Mouse (Mus musculus) frontal cortex, postnatal 36 days (tissue): ENCODE measurements at regions not wholly inside any gene's neighbourhood (a gene's known extent, or its start where the extent isn't known, plus 50 kb on each side); places are given as distances from the start of the nearest gene placed in this dataset.
A peak's percentile ranks its signal among the peaks of the same experiment; 100 is the strongest.

Experiments
- DNase-seq, 2 experiments: peaks; one replicate each; pipeline ENCODE4 v3.0.0; 2022; ENCODE audit warnings: low spot score in 2 of 2

DNA sequence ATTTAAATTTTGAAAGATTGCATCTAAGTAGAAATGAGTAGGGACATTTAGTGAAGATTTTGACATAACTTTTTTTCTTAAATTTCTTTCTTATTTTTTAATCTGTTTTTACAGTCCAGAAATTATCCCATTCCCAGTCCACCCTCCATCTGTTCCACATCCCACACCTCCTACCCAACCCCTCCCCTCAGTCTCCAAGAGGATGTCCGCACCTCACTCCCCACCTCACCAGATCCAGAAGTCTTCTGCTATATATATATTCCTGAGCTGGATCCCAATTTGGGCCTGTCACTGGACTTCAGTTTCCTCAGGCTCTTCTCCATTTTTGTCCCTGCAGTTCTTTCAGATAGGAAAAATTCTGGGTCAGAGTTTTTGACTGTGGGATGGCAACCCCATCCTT lies 3879.6 kb upstream of the Gm7489 start:
- DNase-seq: peak in 1 of 2 experiments; percentile 20

DNA sequence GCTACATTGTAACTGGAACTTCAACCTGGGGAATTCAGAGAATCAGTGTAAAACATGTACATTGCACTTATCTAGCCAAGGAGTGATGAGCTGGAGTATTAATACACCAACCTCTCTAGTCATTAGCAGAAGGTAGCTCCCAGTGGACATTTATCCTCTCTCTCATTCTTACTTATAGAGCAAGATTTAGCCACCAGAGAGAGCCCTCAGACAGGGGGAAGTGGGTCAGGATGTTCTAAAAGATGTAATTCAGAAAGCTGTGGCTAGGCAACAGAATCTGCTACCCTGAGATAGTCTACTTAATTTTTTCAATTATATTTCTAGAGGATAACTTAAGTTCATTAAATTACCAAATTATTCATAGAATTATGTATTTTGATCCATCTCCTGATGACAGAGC lies 3838.1 kb upstream of the Gm7489 start:
- no peak for DNase-seq

DNA sequence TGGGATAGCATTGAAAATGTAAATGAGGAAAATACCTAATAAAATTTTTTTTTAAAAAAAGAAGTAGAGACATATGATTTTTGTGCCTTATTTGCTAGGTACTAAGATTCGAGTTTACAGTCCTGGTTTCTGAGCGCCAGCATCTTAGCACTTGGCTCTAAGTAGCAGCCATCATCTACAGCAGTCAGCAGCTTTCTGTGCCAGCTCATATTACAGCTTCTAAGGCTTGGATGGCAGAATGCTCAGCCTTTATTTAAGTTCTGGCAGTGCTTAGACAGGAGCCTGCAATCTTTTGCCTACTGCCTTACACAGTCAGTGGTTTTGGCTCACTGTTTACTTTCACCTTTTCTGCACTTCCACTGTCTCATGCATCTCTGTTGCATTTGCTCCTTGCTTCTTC lies 3831.2 kb upstream of the Gm7489 start:
- peak; percentile 14 to 58 for DNase-seq

DNA sequence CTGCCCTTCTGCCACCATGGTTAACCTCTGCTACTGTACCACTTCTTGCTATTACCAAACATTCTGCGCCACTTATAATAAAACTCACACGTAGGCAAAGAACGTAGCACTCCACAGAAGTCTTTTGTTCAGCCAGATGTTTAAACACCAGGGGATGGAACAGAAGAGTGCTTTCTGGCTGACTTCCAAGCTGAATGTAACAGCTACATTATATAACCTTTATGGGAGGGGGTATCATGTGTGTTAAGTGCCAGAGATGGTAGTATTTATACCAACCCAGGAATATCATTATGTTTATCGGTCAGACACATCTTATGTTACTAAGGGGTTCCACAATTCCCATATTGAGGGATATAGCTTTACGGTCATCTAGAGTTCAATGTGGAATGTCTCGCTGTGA lies 3830.8 kb upstream of the Gm7489 start:
- peak in 1 of 2 experiments; percentile 2 for DNase-seq

DNA sequence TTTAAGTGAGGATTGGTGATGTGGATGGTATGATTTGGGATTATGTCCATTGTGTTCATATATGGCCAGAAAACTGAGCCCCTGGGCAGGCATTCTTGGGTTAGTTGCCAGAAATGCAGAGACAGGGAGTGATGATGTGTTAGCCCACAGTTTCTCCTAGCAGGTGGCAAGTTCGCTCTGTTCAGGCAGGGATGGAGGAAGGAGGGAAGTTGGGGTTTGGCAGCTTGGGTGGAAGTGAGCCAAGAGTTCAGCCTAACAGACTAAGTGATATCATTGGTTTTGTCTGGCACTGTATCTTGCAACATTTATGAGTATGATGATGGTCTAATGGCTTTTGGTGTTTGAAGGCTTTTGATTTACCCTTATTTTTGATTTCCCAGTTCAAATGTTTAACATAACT lies 3806.5 kb upstream of the Gm7489 start:
- no peak for DNase-seq

DNA sequence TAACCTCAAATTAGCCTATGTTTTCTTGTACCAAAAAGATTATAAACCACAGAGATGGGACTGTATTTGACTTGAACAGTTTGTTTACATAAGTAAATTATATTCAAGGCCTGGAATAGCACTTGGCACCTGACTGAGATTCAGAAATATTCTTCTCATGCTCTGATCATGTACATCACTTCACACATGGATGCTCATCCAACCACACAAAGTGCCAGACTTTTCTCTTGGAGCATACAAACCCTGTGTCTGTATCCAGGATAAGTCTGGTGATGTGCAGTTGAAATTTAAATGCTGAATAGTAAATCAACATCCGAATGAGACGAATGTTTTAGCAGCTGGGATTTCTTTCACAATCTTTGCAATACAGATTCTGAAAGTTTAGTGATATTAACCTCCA lies 3802.3 kb upstream of the Gm7489 start:
- peak in 1 of 2 experiments; percentile 11 for DNase-seq

DNA sequence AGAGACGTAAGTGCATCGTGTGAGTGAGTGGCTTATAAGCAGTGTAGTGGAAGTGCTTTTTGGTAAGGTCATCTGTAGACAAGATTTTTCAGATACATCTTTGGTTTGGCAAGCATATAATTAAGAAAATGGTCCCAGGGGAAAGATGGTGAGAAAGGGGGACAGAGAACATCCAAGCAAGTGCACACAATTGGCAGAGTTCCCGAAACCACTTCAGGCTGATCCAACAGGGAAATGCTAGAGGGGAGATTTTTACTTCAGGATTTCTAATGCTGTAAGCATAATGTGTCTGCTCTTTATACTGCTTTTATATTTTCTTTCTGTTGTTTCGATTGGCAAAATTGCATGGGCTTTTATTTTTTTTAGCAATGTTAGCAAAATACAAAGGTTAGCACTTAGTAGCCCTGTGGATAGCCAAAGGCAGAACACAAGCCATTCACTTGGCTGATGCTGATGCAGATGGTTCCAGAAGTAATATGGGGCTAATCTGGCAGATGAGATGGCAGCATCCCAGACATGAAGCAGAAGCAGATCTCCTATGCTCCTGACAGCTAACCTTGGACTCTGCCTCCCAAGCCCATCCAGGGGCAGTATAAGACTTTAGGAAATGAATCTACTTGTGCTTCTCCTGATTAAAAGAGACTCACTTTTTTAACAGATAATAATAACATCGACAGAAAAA lies 3782.0 kb upstream of the Gm7489 start:
- DNase-seq: no peak

DNA sequence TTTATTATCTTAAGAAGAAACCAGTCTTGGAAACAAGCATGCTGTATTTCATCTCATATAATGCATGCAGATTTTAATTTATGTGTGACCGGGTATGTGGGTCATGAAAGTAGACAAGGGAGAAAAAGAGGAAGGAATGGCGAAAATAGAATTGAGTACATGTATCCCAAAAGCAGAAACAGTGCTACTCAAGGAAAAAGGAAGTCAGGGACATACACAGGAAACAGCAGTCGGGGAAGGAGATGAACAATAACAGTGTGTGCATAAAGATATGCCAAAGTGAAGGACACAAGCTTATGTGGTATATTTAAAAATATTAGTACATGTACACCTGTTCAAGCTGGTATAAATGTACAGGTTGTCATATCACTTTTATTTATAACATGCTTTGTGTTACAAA lies 3775.8 kb upstream of the Gm7489 start:
- no peak for DNase-seq

DNA sequence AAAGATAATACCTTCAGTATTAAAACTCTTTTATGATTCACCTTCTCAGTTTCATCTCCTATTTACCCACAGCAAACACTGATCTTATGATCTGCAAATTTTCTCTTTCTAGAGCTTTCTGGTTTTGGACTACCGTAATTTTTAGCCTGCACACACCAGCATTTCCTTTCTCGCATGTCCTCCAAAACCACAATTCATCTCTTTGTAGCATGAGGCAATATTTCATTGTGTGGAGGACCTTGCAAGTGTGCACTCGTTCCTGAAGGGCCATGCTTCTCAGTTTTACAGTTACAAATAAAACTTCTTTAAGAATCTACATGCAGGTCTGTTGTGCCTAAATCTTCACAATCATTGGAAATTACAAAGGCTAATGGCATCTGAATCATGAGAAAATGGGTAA lies 3730.8 kb upstream of the Gm7489 start:
- DNase-seq: no peak

DNA sequence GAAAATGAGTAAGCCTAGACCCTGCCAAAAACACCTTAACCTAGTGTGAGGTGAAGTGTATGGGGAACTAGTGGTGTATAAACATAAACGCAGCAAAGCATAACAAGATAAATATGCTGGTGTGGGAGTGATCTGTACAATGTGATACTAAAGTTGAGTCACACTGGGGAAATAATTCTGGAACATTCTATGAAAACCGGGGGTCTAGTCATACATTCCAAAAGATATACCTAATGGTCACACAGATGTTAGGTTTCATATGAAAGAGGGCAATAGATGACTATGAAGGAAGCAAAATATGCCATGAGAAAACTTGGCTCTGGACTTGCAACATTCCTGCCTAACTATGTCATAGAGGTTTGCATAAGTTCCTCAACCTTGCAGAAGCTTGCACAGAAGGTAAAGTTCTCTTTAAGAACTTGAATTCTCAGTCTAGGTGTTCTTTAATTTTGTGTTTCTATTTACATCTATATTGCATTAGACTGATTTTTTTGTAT lies 3712.4 kb upstream of the Gm7489 start:
- no peak for DNase-seq

DNA sequence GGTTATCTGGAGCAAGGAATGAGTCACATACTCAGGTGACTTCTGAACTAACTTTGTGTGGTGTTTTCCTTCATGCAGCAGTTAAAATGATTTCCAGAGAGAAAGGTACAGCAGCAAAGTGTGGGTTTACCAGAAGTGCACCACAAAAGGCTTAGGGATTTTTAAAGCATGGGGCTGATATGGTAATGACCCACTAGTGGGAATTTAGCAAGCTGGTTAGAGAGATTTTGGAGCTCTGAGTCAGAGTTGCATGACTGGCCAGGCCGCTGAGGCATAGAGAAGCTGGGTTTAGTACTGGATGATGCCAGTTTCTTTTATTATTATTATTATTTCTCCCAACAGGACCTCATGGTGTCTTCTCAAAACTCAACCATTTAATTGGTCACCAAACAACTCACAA lies 3701.5 kb upstream of the Gm7489 start:
- no peak for DNase-seq
